Mouse (Mus musculus) erythroblast, embryonic 14.5 days (primary cell): ENCODE data around the gene Tbc1d10c.

Experiments used
- GATA1 ChIP-seq: IDR thresholded peaks from 2 replicates; pipeline ENCODE4 v1.6.1; 2012; ENCODE audit warnings: low read length, inconsistent platforms, mixed read lengths
- TAL1 ChIP-seq: IDR thresholded peaks from 3 replicates; pipeline ENCODE4 v1.6.1; 2012; ENCODE audit warnings: low read length, inconsistent platforms, mixed read lengths

GRCm38 (mm10) chr19:4169378-4169784 is 21.7 kb downstream of the Tbc1d10c start:
- TF ChIP-seq TAL1 (no peak), GATA1 (no peak)
